Mouse (Mus musculus): ENCODE measurements around the gene Lonrf2. TPM values are rescaled to one million over a fixed set of nuclear protein-coding genes. Genes with fewer than 3 reads are reported as not detected.

Gene Lonrf2
- polyA plus RNA-seq, 1 experiment: not detected

GRCm38 (mm10) chr1:38864341-38864740, 27.8 kb upstream of the Lonrf2 start:
- H3K27me3 ChIP-seq (replicated peaks): peaks cover 15% of the 10 kb centered on the region
- H3K4me3 ChIP-seq (replicated peaks): no peak overlapping the region
- H3K36me3 ChIP-seq (replicated peaks; ENCODE audit: low read length): no peaks in the 10 kb centered on the region
- TF ChIP-seq FLI1 (IDR thresholded peaks at IDR 0.05; ENCODE audit: low read length): no peak
- TF ChIP-seq GATA1 (IDR thresholded peaks at IDR 0.05; ENCODE audit: borderline replicate concordance, low read length): no peak
- no peaks in the 10 kb centered on the region for H3K4me1 ChIP-seq
- no peaks in the 10 kb centered on the region for H3K9me3 ChIP-seq

GRCm38 (mm10) chr1:38862213-38862612, 25.7 kb upstream of the Lonrf2 start:
- Histone ChIP-seq H3K4me1 (no peaks in the 10 kb centered on the region), H3K36me3 (replicated peaks; ENCODE audit: low read length) (no peaks in the 10 kb centered on the region), H3K9me3 (no peaks in the 10 kb centered on the region), H3K27me3 (replicated peaks) (peaks cover 13% of the 10 kb centered on the region), H3K4me3 (replicated peaks) (no peak overlapping the region)
- TF ChIP-seq FLI1 (IDR thresholded peaks at IDR 0.05; ENCODE audit: low read length): no peak
- TF ChIP-seq GATA1 (IDR thresholded peaks at IDR 0.05; ENCODE audit: borderline replicate concordance, low read length): no peak

- no peaks in the 10 kb centered on the region for H3K9me3 ChIP-seq
- no peak overlapping the region for H3K4me3 ChIP-seq (replicated peaks)
- H3K4me1 ChIP-seq: no peaks in the 10 kb centered on the region
- TF ChIP-seq FLI1 (IDR thresholded peaks at IDR 0.05; ENCODE audit: low read length): no peak
- no peak for TF ChIP-seq GATA1 (IDR thresholded peaks at IDR 0.05; ENCODE audit: borderline replicate concordance, low read length)
- H3K27me3 ChIP-seq (replicated peaks): peaks cover 11% of the 10 kb centered on the region
- H3K36me3 ChIP-seq (replicated peaks; ENCODE audit: low read length): no peaks in the 10 kb centered on the region
Measured at GRCm38 (mm10) chr1:38860867-38861524, 24.5 kb upstream of the Lonrf2 start.

GRCm38 (mm10) chr1:38860207-38860606, 23.7 kb upstream of the Lonrf2 start:
- H3K9me3 ChIP-seq: no peaks in the 10 kb centered on the region
- H3K4me3 ChIP-seq (replicated peaks): no peak overlapping the region
- H3K36me3 ChIP-seq (replicated peaks; ENCODE audit: low read length): no peaks in the 10 kb centered on the region
- H3K27me3 ChIP-seq (replicated peaks): peaks cover 11% of the 10 kb centered on the region
- H3K4me1 ChIP-seq: no peaks in the 10 kb centered on the region
- TF ChIP-seq GATA1 (IDR thresholded peaks at IDR 0.05; ENCODE audit: borderline replicate concordance, low read length): no peak
- TF ChIP-seq FLI1 (IDR thresholded peaks at IDR 0.05; ENCODE audit: low read length): no peak

GRCm38 (mm10) chr1:38856196-38856595, 19.7 kb upstream of the Lonrf2 start:
- Histone ChIP-seq H3K9me3 (no peaks in the 10 kb centered on the region), H3K36me3 (replicated peaks; ENCODE audit: low read length) (no peaks in the 10 kb centered on the region), H3K4me1 (no peaks in the 10 kb centered on the region), H3K4me3 (replicated peaks) (no peak overlapping the region), H3K27me3 (replicated peaks) (peaks cover 11% of the 10 kb centered on the region)
- TF ChIP-seq FLI1 (IDR thresholded peaks at IDR 0.05; ENCODE audit: low read length): no peak
- TF ChIP-seq GATA1 (IDR thresholded peaks at IDR 0.05; ENCODE audit: borderline replicate concordance, low read length): no peak

- no peak overlapping the region for H3K4me3 ChIP-seq (replicated peaks)
- no peaks in the 10 kb centered on the region for H3K9me3 ChIP-seq
- H3K36me3 ChIP-seq (replicated peaks; ENCODE audit: low read length): no peaks in the 10 kb centered on the region
- peaks cover 16% of the 10 kb centered on the region for H3K27me3 ChIP-seq (replicated peaks)
- TF ChIP-seq FLI1 (IDR thresholded peaks at IDR 0.05; ENCODE audit: low read length): no peak
- no peak for TF ChIP-seq GATA1 (IDR thresholded peaks at IDR 0.05; ENCODE audit: borderline replicate concordance, low read length)
- H3K4me1 ChIP-seq: no peaks in the 10 kb centered on the region
Measured at GRCm38 (mm10) chr1:38852250-38852649, 15.7 kb upstream of the Lonrf2 start.

- H3K4me1 ChIP-seq: no peaks in the 10 kb centered on the region
- peaks cover 22% of the 10 kb centered on the region for H3K27me3 ChIP-seq (replicated peaks)
- no peaks in the 10 kb centered on the region for H3K36me3 ChIP-seq (replicated peaks; ENCODE audit: low read length)
- no peak overlapping the region for H3K4me3 ChIP-seq (replicated peaks)
- TF ChIP-seq GATA1 (IDR thresholded peaks at IDR 0.05; ENCODE audit: borderline replicate concordance, low read length): no peak
- no peak for TF ChIP-seq FLI1 (IDR thresholded peaks at IDR 0.05; ENCODE audit: low read length)
- no peaks in the 10 kb centered on the region for H3K9me3 ChIP-seq
Measured at GRCm38 (mm10) chr1:38850650-38851049, 14.1 kb upstream of the Lonrf2 start.

GRCm38 (mm10) chr1:38848451-38849289, 12.2 kb upstream of the Lonrf2 start:
- Histone ChIP-seq H3K9me3 (no peaks in the 10 kb centered on the region), H3K36me3 (replicated peaks; ENCODE audit: low read length) (no peaks in the 10 kb centered on the region), H3K27me3 (replicated peaks) (peaks cover 22% of the 10 kb centered on the region), H3K4me3 (replicated peaks) (no peak overlapping the region), H3K4me1 (no peaks in the 10 kb centered on the region)
- TF ChIP-seq GATA1 (IDR thresholded peaks at IDR 0.05; ENCODE audit: borderline replicate concordance, low read length) (no peak), FLI1 (IDR thresholded peaks at IDR 0.05; ENCODE audit: low read length) (no peak)

- Histone ChIP-seq H3K4me1 (no peaks in the 10 kb centered on the region), H3K36me3 (replicated peaks; ENCODE audit: low read length) (no peaks in the 10 kb centered on the region), H3K27me3 (replicated peaks) (peaks cover 20% of the 10 kb centered on the region), H3K4me3 (replicated peaks) (no peak overlapping the region), H3K9me3 (no peaks in the 10 kb centered on the region)
- no peak for TF ChIP-seq GATA1 (IDR thresholded peaks at IDR 0.05; ENCODE audit: borderline replicate concordance, low read length)
- TF ChIP-seq FLI1 (IDR thresholded peaks at IDR 0.05; ENCODE audit: low read length): no peak
Measured at GRCm38 (mm10) chr1:38847975-38848374, 11.5 kb upstream of the Lonrf2 start.

- no peak overlapping the region for H3K4me3 ChIP-seq (replicated peaks)
- no peak for TF ChIP-seq GATA1 (IDR thresholded peaks at IDR 0.05; ENCODE audit: borderline replicate concordance, low read length)
- no peak for TF ChIP-seq FLI1 (IDR thresholded peaks at IDR 0.05; ENCODE audit: low read length)
- no peaks in the 10 kb centered on the region for H3K4me1 ChIP-seq
- peaks cover 25% of the 10 kb centered on the region for H3K27me3 ChIP-seq (replicated peaks)
- no peaks in the 10 kb centered on the region for H3K36me3 ChIP-seq (replicated peaks; ENCODE audit: low read length)
- H3K9me3 ChIP-seq: no peaks in the 10 kb centered on the region
Measured at GRCm38 (mm10) chr1:38843275-38843674, 6.8 kb upstream of the Lonrf2 start.
